Mouse (Mus musculus) embryonic facial prominence, embryonic 11.5 days (tissue): ENCODE data around the gene Man2c1. TPM values are rescaled to one million over a fixed set of nuclear protein-coding genes. Genes with fewer than 3 reads are reported as not detected.

Experiments used
- ATAC-seq: fragments of 200-750 bp; cut with Nextera tagmentation; replicated peaks from 2 replicates; pipeline ENCODE4 v1.8.0; 2017; ENCODE audit warnings: low read depth; ENCODE audit not compliant: insufficient number of reproducible peaks, low FRiP score, low TSS enrichment
- DNase-seq: peaks from one replicate; pipeline ENCODE4 v3.0.0-alpha.2; 2015; ENCODE audit warnings: low spot score
- H3K27ac ChIP-seq: fragments of 300-500 bp; sonication (generic); replicated peaks from 2 replicates; pipeline ENCODE4 v1.5.1; 2014; ENCODE audit warnings: mild to moderate bottlenecking, low read depth, low read length, control low read depth
- H3K27me3 ChIP-seq: fragments of 300-500 bp; sonication (generic); 2 replicates; pipeline ENCODE4 v1.6.1; 2014; ENCODE audit warnings: mild to moderate bottlenecking, low read length, moderate library complexity, mixed read lengths; ENCODE audit not compliant: control insufficient read depth, insufficient read depth
- H3K36me3 ChIP-seq: fragments of 300-500 bp; sonication (generic); replicated peaks from 2 replicates; pipeline ENCODE4 v1.6.1; 2014; ENCODE audit warnings: low read depth, mild to moderate bottlenecking, low read length, moderate library complexity, mixed read lengths; ENCODE audit not compliant: control insufficient read depth, insufficient read depth
- H3K4me1 ChIP-seq: fragments of 300-500 bp; sonication (generic); 2 replicates; pipeline ENCODE4 v1.6.1; 2014; ENCODE audit warnings: low read length, mixed read lengths; ENCODE audit not compliant: control insufficient read depth, insufficient read depth
- H3K4me2 ChIP-seq: fragments of 300-500 bp; sonication (generic); 2 replicates; pipeline ENCODE4 v1.6.1; 2014; ENCODE audit warnings: low read depth, mild to moderate bottlenecking, control low read depth, low read length, moderate library complexity
- H3K4me3 ChIP-seq: fragments of 300-500 bp; sonication (generic); 2 replicates; pipeline ENCODE4 v1.5.1; 2014; ENCODE audit warnings: low read depth, low read length, control low read depth
- H3K9ac ChIP-seq: fragments of 300-500 bp; sonication (generic); replicated peaks from 2 replicates; pipeline ENCODE4 v1.6.1; 2014; ENCODE audit warnings: mild to moderate bottlenecking, control low read depth, low read length
- H3K9me3 ChIP-seq: fragments of 300-500 bp; sonication (generic); replicated peaks from 2 replicates; pipeline ENCODE4 v1.6.1; 2016; ENCODE audit warnings: mild to moderate bottlenecking, low read length, inconsistent platforms, mixed read lengths; ENCODE audit not compliant: control insufficient read depth
- WGBS: fragments of 180-500 bp; shearing (Covaris S2); extraction: QIAGEN DNeasy Blood & Tissue Kit; methylation state at CpG from one replicate; pipeline ENCODE4 v1.1.7; 2014; 5-methylcytosine and 5-hydroxymethylcytosine counted together
- polyA plus RNA-seq: library from polyadenylated mRNA; unstranded; fragments of >200 nt; fragmentation: Nextera tagmentation; extraction: Ambion mirVana; gene quantifications from 2 replicates; pipeline ENCODE4 v1.2.1, GENCODE M21; 2014

Gene Man2c1
- polyA plus RNA-seq = 14.4 and 15.4 TPM in 2 replicates

DNA sequence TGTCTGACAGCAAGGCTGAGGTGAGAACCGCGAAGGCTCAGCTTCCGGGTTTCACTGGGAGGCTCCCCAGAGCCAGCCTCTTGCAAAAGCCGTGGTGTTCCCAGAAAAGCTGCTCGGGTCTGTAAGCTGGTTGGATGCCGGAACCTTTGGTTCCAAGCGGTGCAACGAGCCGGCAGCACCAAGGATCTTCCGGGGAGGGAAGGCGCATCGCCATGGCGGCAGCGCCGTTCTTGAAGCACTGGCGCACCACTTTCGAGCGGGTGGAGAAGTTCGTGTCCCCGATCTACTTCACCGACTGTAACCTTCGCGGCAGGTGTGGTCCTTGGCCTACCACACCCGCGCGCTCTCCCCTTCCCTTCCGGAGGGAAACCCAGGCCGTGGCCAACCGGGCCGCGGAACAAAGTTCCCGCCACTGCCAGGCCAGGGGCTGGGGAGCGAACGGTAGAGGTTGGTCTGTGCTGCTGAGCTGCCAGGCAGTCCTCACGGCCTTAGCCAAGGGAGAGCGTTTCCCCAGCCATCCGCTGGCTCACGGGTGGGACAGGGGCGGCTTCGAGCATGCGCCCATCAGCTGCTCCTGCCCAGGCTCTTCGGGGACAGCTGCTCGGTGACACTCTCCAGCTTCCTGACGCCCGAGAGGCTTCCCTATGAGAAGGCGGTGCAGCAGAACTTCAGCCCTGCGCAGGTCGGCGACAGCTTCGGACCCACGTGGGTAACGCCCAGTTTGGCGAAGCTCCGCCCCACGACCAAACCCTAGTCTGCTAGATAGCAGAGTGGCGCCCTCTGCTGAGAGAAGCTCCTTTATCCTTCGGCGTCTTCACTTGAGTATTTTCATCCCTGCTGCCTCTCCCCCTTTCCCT is at the start of gene Man2c1:
Gene Man2c1, plus strand, starts transcription at position 114 of the 857 bp plus-strand sequence.
- Histone ChIP-seq H3K4me1 (no peaks in the 10 kb centered on the region), H3K27ac (peak within 1 kb of the TSS; percentile 86), H3K4me3 (peak within 1 kb of the TSS; percentile 68), H3K27me3 (no peaks in the 10 kb centered on the region), H3K36me3 (peaks cover 5% of the 10 kb centered on the region), H3K9me3 (no peaks in the 10 kb centered on the region), H3K4me2 (peak within 1 kb of the TSS; percentile 93), H3K9ac (peak within 1 kb of the TSS; percentile 76)
- DNase-seq = peak; percentile 96
- WGBS = under 1% methylated on average over 57 of the region's 58 CpGs
- peak; percentile 90 for ATAC-seq

DNA sequence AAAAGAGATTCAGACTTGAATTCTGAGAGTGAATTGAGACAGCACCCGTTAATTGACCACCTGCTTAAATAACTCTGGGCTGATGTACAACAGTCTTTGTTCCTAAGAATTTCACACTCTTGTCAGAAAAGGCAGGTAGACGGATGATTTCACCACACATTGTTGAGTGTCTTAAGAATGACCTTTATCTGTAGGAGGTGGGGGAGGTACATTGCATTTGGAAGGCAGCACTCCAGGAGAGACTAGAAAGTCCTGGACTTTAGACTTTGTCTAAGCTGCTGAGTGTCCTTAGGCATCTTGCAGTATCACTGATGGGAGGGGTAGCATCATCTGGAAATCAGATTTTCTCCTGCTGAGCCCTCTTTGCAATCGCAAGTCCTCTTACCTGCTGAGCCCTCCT is 48.3 kb upstream of the Man2c1 start:
- H3K9ac ChIP-seq = no peak overlapping the region
- 85% methylated on average over 3 of the region's 3 CpGs for WGBS
- no peaks in the 10 kb centered on the region for H3K27me3 ChIP-seq
- DNase-seq (no peak), ATAC-seq (no peak)
- H3K4me2 ChIP-seq = no peak overlapping the region
- peaks cover 3% of the 10 kb centered on the region; the same call in 1 of the 2 replicates for H3K36me3 ChIP-seq
- no peak overlapping the region for H3K4me3 ChIP-seq
- no peak overlapping the region for H3K27ac ChIP-seq
- no peaks in the 10 kb centered on the region for H3K9me3 ChIP-seq
- no peaks in the 10 kb centered on the region for H3K4me1 ChIP-seq

DNA sequence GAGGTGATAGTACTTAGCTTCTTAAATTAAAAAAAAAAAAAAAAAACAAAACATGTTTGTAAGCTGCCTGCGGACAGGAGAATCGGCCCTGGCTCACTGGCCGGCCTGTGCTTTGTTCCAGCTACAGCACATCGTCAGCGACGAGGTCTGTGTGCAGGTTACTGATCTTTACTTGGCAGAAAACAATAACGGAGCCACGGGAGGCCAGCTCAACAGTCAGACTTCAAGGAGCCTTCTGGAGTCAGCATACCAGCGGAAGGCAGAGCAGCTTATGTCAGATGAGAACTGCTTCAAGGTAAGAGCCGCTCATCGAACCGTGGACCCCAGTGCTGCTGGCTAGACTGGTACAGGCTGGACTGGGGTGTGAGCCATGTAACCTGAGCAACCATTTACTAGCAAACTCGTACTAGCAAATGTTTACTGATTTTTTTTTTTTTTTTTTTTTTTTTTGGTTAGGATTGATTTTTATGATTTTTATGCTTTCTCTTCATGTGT is 13.2 kb upstream of the Man2c1 start:
- peaks cover 20% of the 10 kb centered on the region for H3K36me3 ChIP-seq
- H3K4me1 ChIP-seq = no peaks in the 10 kb centered on the region
- 93% methylated on average over 13 of the region's 13 CpGs for WGBS

DNA sequence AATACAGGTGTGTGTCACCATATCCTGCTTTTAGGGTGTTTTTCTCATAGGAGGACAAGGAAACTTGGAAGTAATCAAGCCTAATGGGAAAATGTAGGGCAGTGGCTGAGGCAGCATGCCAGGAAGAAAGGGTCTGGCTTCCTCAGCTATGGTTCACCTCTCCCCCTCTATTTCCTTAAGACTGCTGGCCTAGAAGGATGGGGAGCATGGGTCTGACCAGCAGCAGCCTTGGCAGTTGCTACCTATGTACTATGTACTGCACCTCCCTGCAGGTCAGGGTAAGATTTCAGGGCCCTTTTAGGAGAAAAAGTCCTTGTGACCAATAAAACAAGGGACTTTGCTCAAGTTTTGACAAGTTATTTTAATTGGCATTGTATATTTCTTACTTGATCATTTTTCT is 849 bp upstream of the Man2c1 start:
- no peak overlapping the region for H3K4me2 ChIP-seq
- no peaks in the 10 kb centered on the region for H3K9me3 ChIP-seq
- H3K4me3 ChIP-seq = no peak overlapping the region
- no peak overlapping the region for H3K9ac ChIP-seq
- H3K27me3 ChIP-seq = no peaks in the 10 kb centered on the region
- H3K36me3 ChIP-seq = peaks cover 5% of the 10 kb centered on the region
- DNase-seq (no peak), ATAC-seq (no peak)
- H3K27ac ChIP-seq = no peak overlapping the region
- no peaks in the 10 kb centered on the region for H3K4me1 ChIP-seq

More for the DNA sequence above, 13.2 kb upstream of the Man2c1 start:
- H3K4me3 ChIP-seq = no peak overlapping the region
- no peak overlapping the region for H3K9ac ChIP-seq
- no peaks in the 10 kb centered on the region for H3K9me3 ChIP-seq
- no peak overlapping the region for H3K27ac ChIP-seq
- no peak for ATAC-seq
- no peak for DNase-seq
- H3K4me2 ChIP-seq = no peak overlapping the region
- no peaks in the 10 kb centered on the region for H3K27me3 ChIP-seq

DNA sequence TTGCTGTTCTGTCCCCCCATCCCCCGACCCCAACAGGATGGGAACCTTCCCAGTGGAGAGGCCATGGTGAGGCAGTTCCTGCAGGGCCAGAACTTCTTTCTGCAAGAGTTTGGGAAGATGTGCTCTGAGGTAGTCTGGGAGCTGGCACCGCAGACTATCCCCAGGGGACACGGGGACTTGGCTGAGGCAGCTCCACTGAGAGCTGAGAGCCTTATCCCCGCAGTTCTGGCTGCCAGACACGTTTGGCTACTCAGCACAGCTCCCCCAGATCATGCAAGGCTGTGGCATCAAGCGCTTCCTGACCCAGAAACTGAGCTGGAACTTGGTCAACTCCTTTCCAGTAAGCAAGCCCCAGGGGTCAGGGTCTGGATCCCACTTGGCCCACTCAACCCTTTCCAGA is 6.8 kb downstream of the Man2c1 start:
- ATAC-seq = no peak
- H3K4me2 ChIP-seq = no peak overlapping the region
- H3K9me3 ChIP-seq = no peaks in the 10 kb centered on the region
- H3K27ac ChIP-seq = no peak overlapping the region
- no peak for DNase-seq
- H3K4me1 ChIP-seq = no peaks in the 10 kb centered on the region
- 82% methylated on average over 6 of the region's 6 CpGs for WGBS
- H3K27me3 ChIP-seq = no peaks in the 10 kb centered on the region
- no peak overlapping the region for H3K4me3 ChIP-seq
- H3K9ac ChIP-seq = no peak overlapping the region
- peaks cover 5% of the 10 kb centered on the region for H3K36me3 ChIP-seq

DNA sequence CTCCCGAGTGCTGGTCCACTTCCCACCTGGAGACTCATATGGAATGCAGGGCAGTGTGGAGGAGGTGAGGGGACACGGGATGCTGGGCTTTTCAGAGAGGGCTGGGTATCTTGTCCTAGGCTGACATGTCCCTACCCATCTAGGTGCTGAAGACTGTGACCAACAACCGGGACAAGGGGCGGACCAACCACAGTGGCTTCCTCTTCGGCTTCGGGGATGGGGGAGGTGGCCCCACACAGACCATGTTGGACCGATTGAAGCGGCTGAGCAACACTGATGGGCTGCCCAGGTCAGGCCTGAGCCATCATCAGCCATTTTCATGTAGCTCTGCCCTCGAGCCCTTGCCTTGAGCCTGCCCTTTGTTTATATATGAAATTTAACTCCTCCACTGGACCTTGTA is 7.3 kb downstream of the Man2c1 start:
- WGBS = 82% methylated on average over 9 of the region's 9 CpGs
- no peak overlapping the region for H3K9ac ChIP-seq
- ATAC-seq = no peak
- peaks cover 5% of the 10 kb centered on the region for H3K36me3 ChIP-seq
- no peak overlapping the region for H3K4me2 ChIP-seq
- DNase-seq = no peak
- H3K27ac ChIP-seq = no peak overlapping the region
- no peak overlapping the region for H3K4me3 ChIP-seq
- no peaks in the 10 kb centered on the region for H3K9me3 ChIP-seq
- H3K4me1 ChIP-seq = no peaks in the 10 kb centered on the region
- no peaks in the 10 kb centered on the region for H3K27me3 ChIP-seq

DNA sequence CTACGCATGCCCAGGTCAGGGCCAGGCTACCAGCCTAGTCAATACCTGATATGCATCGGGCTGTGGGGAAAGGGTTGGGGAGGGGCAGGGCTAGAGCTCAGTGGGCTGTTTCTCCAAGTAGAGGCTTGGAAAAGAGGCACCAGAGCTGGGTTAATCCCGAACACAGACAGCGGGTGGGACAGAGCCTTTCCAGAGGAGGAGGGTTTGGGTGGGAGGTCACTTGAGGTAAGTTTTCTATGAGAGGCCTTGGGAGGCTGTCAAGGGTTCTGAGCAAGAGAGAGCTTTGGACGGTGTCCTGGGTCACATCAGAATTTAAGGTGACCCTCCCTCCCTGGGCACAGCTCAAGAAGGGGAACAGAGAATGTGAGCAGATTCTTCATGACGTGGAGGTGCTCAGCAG is 8.0 kb downstream of the Man2c1 start:
- H3K9ac ChIP-seq = no peak overlapping the region
- peaks cover 5% of the 10 kb centered on the region for H3K36me3 ChIP-seq
- no peak for ATAC-seq
- H3K27ac ChIP-seq = no peak overlapping the region
- no peak for DNase-seq
- no peak overlapping the region for H3K4me3 ChIP-seq
- H3K4me1 ChIP-seq = no peaks in the 10 kb centered on the region
- 83% methylated on average over 6 of the region's 6 CpGs for WGBS
- no peaks in the 10 kb centered on the region for H3K9me3 ChIP-seq
- no peaks in the 10 kb centered on the region for H3K27me3 ChIP-seq
- no peak overlapping the region for H3K4me2 ChIP-seq

DNA sequence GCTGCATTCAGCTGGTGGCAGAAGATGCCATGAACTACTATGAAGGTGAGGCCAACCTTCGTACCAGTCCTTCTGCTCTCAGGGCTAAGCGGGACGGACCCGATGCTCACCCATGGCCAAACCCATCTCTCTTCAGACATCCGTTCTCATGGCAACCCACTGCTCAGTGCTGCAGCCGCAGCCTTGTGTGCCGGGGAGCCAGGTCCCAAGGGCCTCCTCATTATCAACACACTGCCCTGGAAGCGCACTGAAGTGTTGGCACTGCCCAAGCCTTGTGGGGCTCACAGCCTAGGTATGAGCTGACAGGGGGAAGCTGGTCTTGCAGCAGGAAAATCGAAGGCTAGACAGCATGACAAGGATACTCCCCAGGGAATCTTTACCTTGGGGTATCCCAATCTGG is 8.6 kb downstream of the Man2c1 start:
- H3K4me3 ChIP-seq = no peak overlapping the region
- no peak overlapping the region for H3K27ac ChIP-seq
- ATAC-seq = no peak
- DNase-seq = no peak
- H3K36me3 ChIP-seq = peaks cover 5% of the 10 kb centered on the region
- no peak overlapping the region for H3K4me2 ChIP-seq
- 92% methylated on average over 9 of the region's 9 CpGs for WGBS
- H3K9ac ChIP-seq = no peak overlapping the region
- no peaks in the 10 kb centered on the region for H3K27me3 ChIP-seq
- no peaks in the 10 kb centered on the region for H3K9me3 ChIP-seq
- no peaks in the 10 kb centered on the region for H3K4me1 ChIP-seq
